Comparison of ENCODE assay signal across 11 mouse cellular contexts in the genomic region with DNA sequence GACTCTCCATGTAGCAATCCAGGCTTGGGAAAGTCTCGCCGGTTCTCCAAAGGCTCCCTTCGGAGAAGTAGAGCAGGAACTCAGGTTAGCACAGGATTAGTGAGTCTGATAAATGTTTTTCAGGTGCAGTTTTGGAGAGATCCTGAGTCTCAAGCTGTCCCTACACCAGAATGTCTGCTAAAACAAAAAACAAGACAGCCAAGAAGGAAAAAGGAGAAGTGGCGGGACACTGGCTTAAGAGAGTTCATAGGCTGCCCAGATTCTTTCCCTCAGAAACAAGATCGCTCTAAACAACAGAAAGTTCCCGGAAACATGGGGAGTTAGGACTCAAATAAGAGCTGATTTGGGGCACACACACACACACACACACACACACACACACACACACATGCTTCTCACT.
"Had no signal": no experiment of that assay in that cellular context is flagged by ENCODE, and none has a peak within 500 bp of the region (broad histone marks: within the 10 kb centered on the region; RNA-seq: fewer than 3 reads in every experiment).

No protein-coding gene starts in this region.

- H3K36me3 ChIP-seq: limb, embryonic 12.5 days; liver, embryonic 13.5 days; lung, embryonic 15.5 days; midbrain, embryonic 15.5 days had no signal

- H3K4me3 ChIP-seq: layer of hippocampus, adult 2 months; limb, embryonic 12.5 days; liver, embryonic 13.5 days; lung, embryonic 15.5 days; megakaryocyte, embryonic 14.5 days; midbrain, embryonic 15.5 days had no signal

- H3K4me1 ChIP-seq: limb, embryonic 12.5 days; liver, embryonic 13.5 days; megakaryocyte, embryonic 14.5 days; midbrain, embryonic 15.5 days had no signal

- H3K27me3 ChIP-seq: limb, embryonic 12.5 days; liver, embryonic 13.5 days; lung, embryonic 15.5 days; megakaryocyte, embryonic 14.5 days; midbrain, embryonic 15.5 days had no signal

- H3K4me2 ChIP-seq: limb, embryonic 12.5 days; liver, embryonic 13.5 days; lung, embryonic 15.5 days; midbrain, embryonic 15.5 days had no signal

- ATAC-seq: liver, postnatal 0 days; midbrain, embryonic 15.5 days had no signal

- H3K9me3 ChIP-seq: limb, embryonic 12.5 days; liver, embryonic 13.5 days; lung, embryonic 15.5 days; megakaryocyte, embryonic 14.5 days; midbrain, embryonic 15.5 days had no signal

- DNase-seq: liver, embryonic 13.5 days; spleen, adult 18-20 months; thymus, adult 18-20 months; thymus, postnatal 14 days had no signal

- H3K9ac ChIP-seq: limb, embryonic 12.5 days; liver, embryonic 13.5 days; liver, postnatal 0 days; lung, embryonic 15.5 days; midbrain, embryonic 15.5 days had no signal

- H3K27ac ChIP-seq: layer of hippocampus, adult 2 months; limb, embryonic 12.5 days; liver, embryonic 13.5 days; lung, embryonic 15.5 days; macrophage; midbrain, embryonic 15.5 days had no signal
